Mouse (Mus musculus) cortical plate, adult 2 months (tissue): ENCODE data around the gene Herpud2.

ENCODE experiments used
- CTCF ChIP-seq: fragments of 200-500 bp; IDR thresholded peaks from 2 replicates; pipeline ENCODE4 v1.5.1; 2011; ENCODE audit warnings: mild to moderate bottlenecking, control low read depth, low read length; ENCODE audit not compliant: insufficient read depth; ENCODE audit errors: extremely low read depth
- POLR2A ChIP-seq: fragments of 200-500 bp; IDR thresholded peaks from 2 replicates; pipeline ENCODE4 v1.6.1; 2011; ENCODE audit warnings: mild to moderate bottlenecking, low read length, control low read depth; ENCODE audit not compliant: insufficient read depth; ENCODE audit errors: extremely low read depth

GRCm38 (mm10) chr9:25177201-25177600, 25.6 kb upstream of the Herpud2 start:
- no peak for TF ChIP-seq POLR2A
- TF ChIP-seq CTCF = no peak
